Mouse (Mus musculus) small intestine, adult 2 months (tissue): Measurements from ENCODE around the gene Selenov.

Source experiments
- CTCF ChIP-seq: fragments of 200-500 bp; IDR thresholded peaks from 2 replicates; pipeline ENCODE4 v1.5.1; 2012; ENCODE audit warnings: low read depth, mild to moderate bottlenecking, control low read depth, inconsistent platforms, low read length, moderate library complexity, mixed read lengths; ENCODE audit not compliant: insufficient replicate concordance, insufficient read length; ENCODE audit errors: extremely low read depth
- POLR2A ChIP-seq: fragments of 200-500 bp; IDR thresholded peaks from 2 replicates; pipeline ENCODE4 v1.6.1; 2012; ENCODE audit warnings: low read depth, mild to moderate bottlenecking, control low read depth, inconsistent platforms, low read length, moderate library complexity

GRCm38 (mm10) chr7:28338108-28338998 lies 47.4 kb upstream of the Selenov start, which contains the start of gene Supt5:
- TF ChIP-seq POLR2A = peak; percentile 77
- no peak for TF ChIP-seq CTCF
